Mouse (Mus musculus) MEL (cell line): ENCODE measurements around the gene Hist2h2aa1. TPM values are rescaled to one million over a fixed set of nuclear protein-coding genes. Genes with fewer than 3 reads are reported as not detected.

ENCODE experiments used
- DNase-seq: peaks from one replicate; pipeline ENCODE4 v3.0.0; 2011; ENCODE audit warnings: low read depth, low spot score
- H3K27ac ChIP-seq: 2 replicates; pipeline ENCODE4 v1.5.1; 2012; ENCODE audit warnings: low read depth, mild to moderate bottlenecking, control low read depth, low read length, moderate library complexity; ENCODE audit not compliant: control insufficient read depth
- H3K27me3 ChIP-seq, 2 experiments: fragments of 150-350 bp in 1 of 2; sonication (generic) in 1 of 2; 2 replicates each; pipeline ENCODE4 v1.6.1; 2012; ENCODE audit warnings: low read length in 2 of 2, mild to moderate bottlenecking in 2 of 2, improper control_type of control experiment in 1 of 2, moderate library complexity in 1 of 2; ENCODE audit not compliant: insufficient read depth in 2 of 2, control insufficient read depth in 1 of 2
- H3K36me3 ChIP-seq, 2 experiments: 2 replicates each; pipeline ENCODE4 v1.6.1; 2012 to 2014; ENCODE audit warnings: low read length in 2 of 2, improper control_type of control experiment in 1 of 2, inconsistent platforms in 1 of 2, mild to moderate bottlenecking in 1 of 2; ENCODE audit not compliant: insufficient read depth in 2 of 2, control insufficient read depth in 1 of 2
- H3K4me1 ChIP-seq, 2 experiments: fragments of 150-350 bp in 1 of 2; sonication (generic) in 1 of 2; 2 replicates each; pipeline ENCODE4 v1.6.1; 2012; ENCODE audit warnings: low read length in 2 of 2, improper control_type of control experiment in 1 of 2, mild to moderate bottlenecking in 1 of 2; ENCODE audit not compliant: insufficient read depth in 2 of 2, control insufficient read depth in 1 of 2
- H3K4me3 ChIP-seq, 2 experiments: fragments of 150-350 bp in 1 of 2; sonication (generic) in 1 of 2; 2 replicates each; pipeline ENCODE4 v1.5.1; 2012; ENCODE audit warnings: low read depth in 2 of 2, low read length in 2 of 2, mild to moderate bottlenecking in 2 of 2, moderate library complexity in 2 of 2, control low read depth in 1 of 2, improper control_type of control experiment in 1 of 2; ENCODE audit not compliant: control insufficient read depth in 1 of 2, insufficient read depth in 1 of 2
- H3K79me2 ChIP-seq: 2 replicates; pipeline ENCODE4 v1.6.1; 2012; ENCODE audit warnings: mild to moderate bottlenecking, low read length, moderate library complexity; ENCODE audit not compliant: control insufficient read depth, poor library complexity, insufficient read depth
- H3K9ac ChIP-seq: 2 replicates; pipeline ENCODE4 v1.6.1; 2012; ENCODE audit warnings: low read depth, mild to moderate bottlenecking, control low read depth, low read length, moderate library complexity; ENCODE audit not compliant: control insufficient read depth, poor library complexity, severe bottlenecking
- H3K9me3 ChIP-seq: fragments of 150-350 bp; sonication (generic); replicated peaks from 2 replicates; pipeline ENCODE4 v1.6.1; 2012; ENCODE audit warnings: mild to moderate bottlenecking, low read length, improper control_type of control experiment, moderate library complexity; ENCODE audit not compliant: insufficient read depth
- BHLHE40 ChIP-seq: IDR thresholded peaks from 2 replicates; pipeline ENCODE4 v1.6.1; 2012; ENCODE audit warnings: low read depth, mild to moderate bottlenecking, inconsistent platforms, low read length, improper control_type of control experiment, borderline replicate concordance
- CTCF ChIP-seq, 3 experiments: IDR thresholded peaks in 2 of 3; conservative IDR thresholded peaks in 1 of 3; 2 replicates each; pipeline ENCODE4 v1.5.1; 2011 to 2012; ENCODE audit warnings: low read length in 3 of 3, low read depth in 2 of 3, mild to moderate bottlenecking in 2 of 3, improper control_type of control experiment in 1 of 3, inconsistent platforms in 1 of 3, mixed read lengths in 1 of 3, moderate library complexity in 1 of 3; ENCODE audit not compliant: control insufficient read depth in 1 of 3, insufficient read depth in 1 of 3, poor library complexity in 1 of 3, severe bottlenecking in 1 of 3
- ETS1 ChIP-seq: IDR thresholded peaks from 2 replicates; pipeline ENCODE4 v1.6.1; 2012; ENCODE audit warnings: low read depth, mild to moderate bottlenecking, inconsistent platforms, low read length, improper control_type of control experiment, moderate library complexity
- GABPA ChIP-seq: IDR thresholded peaks from 2 replicates; pipeline ENCODE4 v1.6.1; 2012; ENCODE audit warnings: low read depth, mild to moderate bottlenecking, inconsistent platforms, low read length, improper control_type of control experiment, moderate library complexity
- MAFK ChIP-seq: IDR thresholded peaks from 2 replicates; pipeline ENCODE4 v1.6.1; 2011; ENCODE audit warnings: low read depth, mild to moderate bottlenecking, low read length, improper control_type of control experiment, borderline replicate concordance
- MAX ChIP-seq: IDR thresholded peaks from 2 replicates; pipeline ENCODE4 v1.6.1; 2011; ENCODE audit warnings: low read length, improper control_type of control experiment
- MAZ ChIP-seq: IDR thresholded peaks from 2 replicates; pipeline ENCODE4 v1.6.1; 2012; ENCODE audit warnings: low read depth, mild to moderate bottlenecking, inconsistent platforms, low read length, improper control_type of control experiment
- MXI1 ChIP-seq: IDR thresholded peaks from 2 replicates; pipeline ENCODE4 v1.6.1; 2011; ENCODE audit warnings: mild to moderate bottlenecking, low read depth, low read length, improper control_type of control experiment
- NELFE ChIP-seq: IDR thresholded peaks from 2 replicates; pipeline ENCODE4 v1.6.1; 2011; ENCODE audit warnings: low read depth, low read length, improper control_type of control experiment
- POLR2A ChIP-seq, 2 experiments: IDR thresholded peaks; 2 replicates each; pipeline ENCODE4 v1.6.1; 2011 to 2012; ENCODE audit warnings: low read length in 2 of 2, mild to moderate bottlenecking in 2 of 2, control low read depth in 1 of 2, improper control_type of control experiment in 1 of 2, low read depth in 1 of 2, moderate library complexity in 1 of 2; ENCODE audit not compliant: control insufficient read depth in 1 of 2, insufficient read depth in 1 of 2, poor library complexity in 1 of 2
- POLR2AphosphoS2 ChIP-seq: IDR thresholded peaks from 2 replicates; pipeline ENCODE4 v1.6.1; 2011; ENCODE audit warnings: low read length, improper control_type of control experiment
- RAD21 ChIP-seq: IDR thresholded peaks from 2 replicates; pipeline ENCODE4 v1.6.1; 2011; ENCODE audit warnings: mild to moderate bottlenecking, low read depth, low read length, improper control_type of control experiment
- SIN3A ChIP-seq: IDR thresholded peaks from 2 replicates; pipeline ENCODE4 v1.6.1; 2012; ENCODE audit warnings: low read length, improper control_type of control experiment, inconsistent platforms
- SMC3 ChIP-seq: IDR thresholded peaks from 2 replicates; pipeline ENCODE4 v1.6.1; 2011; ENCODE audit warnings: low read depth, low read length, improper control_type of control experiment
- TBP ChIP-seq: IDR thresholded peaks from 2 replicates; pipeline ENCODE4 v1.8.0; 2011; ENCODE audit warnings: low read depth, low read length, improper control_type of control experiment
- UBTF ChIP-seq: IDR thresholded peaks from 2 replicates; pipeline ENCODE4 v1.6.1; 2012; ENCODE audit warnings: low read depth, mild to moderate bottlenecking, inconsistent platforms, low read length, improper control_type of control experiment, moderate library complexity, borderline replicate concordance; ENCODE audit not compliant: insufficient read depth
- USF1 ChIP-seq: IDR thresholded peaks from 2 replicates; pipeline ENCODE4 v1.6.1; 2014; ENCODE audit warnings: low read depth, mild to moderate bottlenecking, inconsistent platforms, low read length, improper control_type of control experiment, moderate library complexity
- ZC3H11A ChIP-seq: IDR thresholded peaks from 2 replicates; pipeline ENCODE4 v1.6.1; 2012; ENCODE audit warnings: low read depth, mild to moderate bottlenecking, inconsistent platforms, low read length, improper control_type of control experiment
- ZKSCAN1 ChIP-seq: IDR thresholded peaks from 2 replicates; pipeline ENCODE4 v1.6.1; 2012; ENCODE audit warnings: low read depth, mild to moderate bottlenecking, inconsistent platforms, low read length, improper control_type of control experiment, moderate library complexity
- ZMIZ1 ChIP-seq: IDR thresholded peaks from 2 replicates; pipeline ENCODE4 v1.6.1; 2012; ENCODE audit warnings: low read depth, mild to moderate bottlenecking, inconsistent platforms, low read length, improper control_type of control experiment, moderate library complexity
- polyA plus RNA-seq, 2 experiments: library from polyadenylated mRNA; stranded (reverse) in 1 of 2; unstranded in 1 of 2; fragments of >175 nt in 1 of 2; fragments of >200 nt in 1 of 2; gene quantifications; 2 replicates each; pipeline versions ENCODE4 v1.2.1 to v1.2.4; 2012; ENCODE audit warnings: low replicate concordance in 2 of 2, low read depth in 1 of 2; ENCODE audit not compliant: insufficient read length in 2 of 2, insufficient read depth in 1 of 2, missing spikeins in 1 of 2
- total RNA-seq: library from RNA; depleted of rRNA; stranded (reverse); fragments of 300-350 nt; gene quantifications from 2 replicates; pipeline ENCODE4 v1.2.3, GENCODE M21; 2012

Hist2h2aa1 gene
- total and polyA plus RNA-seq, 3 experiments = 1.5 to 3,456 TPM; not detected in 1

DNA sequence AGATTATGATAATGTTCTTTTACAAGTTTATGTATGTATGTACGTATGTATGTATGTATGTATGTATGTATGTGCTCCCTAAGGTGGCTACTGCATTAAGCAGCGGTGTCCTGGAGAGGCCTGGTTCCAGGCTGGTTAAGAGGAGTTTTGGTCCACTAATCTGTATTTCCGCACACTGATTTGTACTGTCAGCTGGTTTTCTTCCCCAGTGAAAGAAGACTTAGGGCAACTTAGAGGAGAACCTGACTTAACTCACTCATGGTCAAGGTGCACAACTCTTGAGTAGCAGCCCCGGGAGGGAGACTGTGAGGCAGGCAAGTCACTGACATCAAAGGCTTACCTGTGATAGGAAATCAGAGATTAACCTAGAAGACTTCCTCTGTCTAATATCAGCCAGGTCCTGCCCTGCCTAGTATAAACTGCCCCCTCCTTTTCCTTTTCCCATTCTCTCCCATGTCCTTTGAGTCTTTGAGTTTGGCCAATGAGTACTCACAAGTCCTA, 8.4 kb upstream of the Hist2h2aa1 start:
- TF ChIP-seq MAX = no peak
- TF ChIP-seq ZMIZ1 = no peak
- TF ChIP-seq UBTF = no peak
- no peak for TF ChIP-seq ETS1
- no peak for TF ChIP-seq GABPA
- no peak for TF ChIP-seq RAD21
- no peak for TF ChIP-seq NELFE
- TF ChIP-seq SMC3 = no peak
- TF ChIP-seq MXI1 = no peak
- TF ChIP-seq MAFK = no peak
- no peak for TF ChIP-seq BHLHE40
- TF ChIP-seq SIN3A = no peak
- no peak for TF ChIP-seq ZKSCAN1
- no peak for TF ChIP-seq USF1
- no peak for TF ChIP-seq ZC3H11A
- TF ChIP-seq POLR2AphosphoS2 = no peak
- Histone ChIP-seq H3K79me2 (peaks cover 4% of the 10 kb centered on the region; the same call in 1 of the 2 replicates), H3K9me3 (no peaks in the 10 kb centered on the region), H3K27me3 (no peaks in the 10 kb centered on the region), H3K9ac (peak overlapping the region; percentile 74), H3K4me3 (peak overlapping the region; percentile 1 to 57), H3K4me1 (peaks cover 0 to 23% of the 10 kb centered on the region in 2 experiments; a peak in 2 of 4 replicates), H3K36me3 (peaks cover 0 to 23% of the 10 kb centered on the region in 2 experiments; a peak in 2 of 4 replicates), H3K27ac (peak overlapping the region; percentile 93)
- no peak for DNase-seq

- Histone ChIP-seq H3K79me2 (peaks cover 4% of the 10 kb centered on the region; the same call in 1 of the 2 replicates), H3K4me1 (peaks cover 0 to 26% of the 10 kb centered on the region in 2 experiments; a peak in 2 of 4 replicates), H3K9ac (peak overlapping the region; percentile 74), H3K36me3 (peaks cover 0 to 25% of the 10 kb centered on the region in 2 experiments; a peak in 2 of 4 replicates), H3K27me3 (no peaks in the 10 kb centered on the region), H3K27ac (peak overlapping the region; percentile 93), H3K4me3 (peak overlapping the region; percentile 1 to 57), H3K9me3 (no peaks in the 10 kb centered on the region)
- peak; percentile 92 for DNase-seq
- peak; percentile 54 for TF ChIP-seq TBP
- TF ChIP-seq SIN3A = no peak
- peak in 1 of 3 experiments; percentile 12; a peak in 1 of 6 replicates for TF ChIP-seq CTCF (IDR thresholded peaks at IDR 0.05 in 2 of 3, conservative IDR thresholded peaks at IDR 0.05 in 1 of 3; ENCODE audit: control insufficient read depth in 1 of 3, insufficient read depth in 1 of 3, low read depth in 2 of 3, low read length in 3 of 3, poor library complexity in 1 of 3, severe bottlenecking in 1 of 3)
- TF ChIP-seq ZMIZ1 = no peak
- no peak for TF ChIP-seq MAZ
- peak in 1 of 2 experiments; percentile 1; a peak in 1 of 4 replicates for TF ChIP-seq POLR2A (IDR thresholded peaks at IDR 0.05; ENCODE audit: control insufficient read depth in 1 of 2, insufficient read depth in 1 of 2, low read depth in 1 of 2, low read length in 2 of 2, poor library complexity in 1 of 2)
Observed at GRCm38 (mm10) chr3:96237335-96237903, 7.9 kb upstream of the Hist2h2aa1 start.
